Mouse (Mus musculus) adrenal gland, postnatal 36 days (tissue): ENCODE data around the gene St6gal1. TPM values are rescaled to one million over a fixed set of nuclear protein-coding genes. Genes with fewer than 3 reads are reported as not detected.

Experiments
- DNase-seq, 2 experiments: peaks; one replicate each; pipeline ENCODE4 v3.0.0; 2021; ENCODE audit warnings: mixed read lengths in 1 of 2
- total RNA-seq, 2 experiments: library from RNA; stranded (reverse); gene quantifications; 2 replicates each; pipeline ENCODE4 v1.2.3; 2021

Gene St6gal1
- total RNA-seq, 2 experiments from 2014 or later = 45.5 to 49.5 TPM

DNA sequence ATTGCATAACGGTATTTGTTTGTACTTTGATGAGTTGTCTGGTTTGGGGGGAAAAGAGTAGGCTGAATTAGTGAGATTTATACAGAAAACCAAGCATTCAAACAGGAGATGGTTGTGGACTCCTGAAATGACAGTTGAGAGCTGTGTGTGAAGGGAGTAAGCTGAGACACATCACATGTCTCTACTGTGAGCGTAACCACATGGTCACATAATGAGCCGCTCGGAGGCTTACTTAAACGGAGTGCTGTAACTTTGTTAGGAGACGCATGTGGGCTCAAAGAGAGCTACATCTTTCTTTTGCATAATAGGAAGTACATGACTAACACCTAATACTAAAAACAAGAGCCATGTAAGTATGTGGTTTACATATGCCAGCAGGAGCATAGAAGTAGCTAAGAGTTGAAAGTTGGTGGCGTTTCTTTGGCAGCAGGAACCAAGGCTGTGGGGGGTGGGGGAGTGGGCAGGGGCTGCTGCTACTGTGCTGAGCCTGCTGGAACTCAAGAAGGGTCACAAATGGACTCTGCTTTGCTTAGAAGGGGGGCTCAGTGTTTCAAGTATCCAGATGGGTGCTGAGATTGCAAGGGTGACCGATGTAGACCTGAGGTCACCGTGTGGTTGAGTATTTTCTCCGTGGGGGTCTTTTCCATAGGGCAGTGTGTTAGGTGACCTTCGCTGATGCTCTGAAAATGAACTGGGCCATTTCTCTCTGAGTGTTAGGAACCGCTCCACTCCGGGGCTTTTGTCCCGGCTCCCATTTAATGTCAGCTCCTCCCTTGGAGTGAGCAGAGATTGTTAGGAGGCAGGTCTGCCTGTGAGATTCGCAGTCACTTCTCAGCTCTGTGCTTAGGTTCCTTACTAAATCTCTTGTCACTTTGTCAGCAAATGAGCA, 26.3 kb downstream of the St6gal1 start:
- no peak for DNase-seq

DNA sequence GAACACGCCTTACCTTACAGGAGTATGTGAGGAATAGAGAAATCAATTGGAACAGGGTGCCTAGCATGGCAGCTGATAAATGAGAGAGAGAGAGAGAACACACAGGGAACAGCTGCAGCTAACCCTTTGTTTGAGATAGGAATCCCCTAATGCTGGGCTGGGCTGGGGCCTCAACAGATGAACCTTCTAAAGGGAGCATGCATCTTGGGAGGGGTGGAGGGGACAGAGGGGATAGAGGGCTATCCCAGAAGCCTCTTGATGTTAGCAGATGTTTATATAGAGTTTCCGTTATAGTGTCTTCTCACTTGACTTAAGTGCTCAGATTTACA, 26.9 kb downstream of the St6gal1 start:
- DNase-seq = no peak

DNA sequence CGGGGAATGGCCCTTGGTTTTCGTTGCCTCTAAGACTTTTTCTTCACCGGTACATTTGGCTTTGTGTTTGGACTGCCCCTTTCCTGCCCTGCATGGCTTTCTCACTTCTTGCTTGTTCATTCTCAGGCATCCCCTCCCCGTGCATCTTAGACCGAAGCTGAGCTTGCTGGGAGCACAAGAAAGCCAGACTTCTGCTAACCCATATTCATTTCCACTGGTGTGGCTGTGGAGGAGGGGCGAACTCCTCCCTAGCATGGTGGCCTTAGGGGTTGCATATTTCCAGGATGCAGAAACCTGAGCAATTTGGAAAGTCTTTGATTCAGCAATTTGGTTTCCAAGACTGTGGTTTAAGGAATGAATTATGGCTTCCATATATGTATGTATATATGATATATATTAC, 29.1 kb downstream of the St6gal1 start:
- no peak for DNase-seq

DNA sequence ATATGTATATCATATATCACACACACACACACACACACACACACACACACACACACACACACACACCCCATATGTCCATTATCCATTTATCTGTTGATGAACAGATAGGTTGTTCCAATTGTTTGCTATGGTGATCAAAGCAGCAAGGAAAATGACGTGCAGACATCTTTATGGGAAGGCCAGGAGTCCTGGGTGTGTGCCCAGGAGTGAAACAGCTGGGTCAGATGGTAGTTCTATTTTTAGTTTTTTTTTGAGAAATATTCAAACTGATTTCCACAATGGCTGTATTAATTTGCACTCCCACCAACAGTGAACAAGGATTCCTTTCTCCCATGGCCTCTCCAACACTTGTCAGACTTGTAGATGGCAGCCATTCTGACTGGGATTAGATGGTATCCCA, 29.5 kb downstream of the St6gal1 start:
- DNase-seq = peak; percentile 40 to 56

DNA sequence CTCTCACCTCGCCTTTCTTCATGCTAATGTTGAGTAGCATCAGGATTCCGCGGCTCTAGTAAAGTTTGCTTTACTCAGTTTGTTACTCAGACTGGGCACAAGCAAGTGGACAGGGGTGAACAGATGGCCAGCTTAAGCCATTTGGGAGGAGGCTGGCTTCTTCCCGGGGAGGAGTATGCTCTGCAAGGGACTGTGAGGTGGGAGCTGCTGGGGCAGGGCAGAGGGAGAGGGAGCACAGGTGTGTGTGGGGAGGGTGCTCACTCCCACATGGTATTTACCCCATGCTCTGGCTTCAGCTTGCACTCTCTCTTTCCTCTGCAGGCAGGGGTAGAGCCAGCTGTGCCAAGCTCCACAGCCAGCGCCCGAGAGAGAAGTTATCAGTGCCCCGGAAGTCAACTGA, 32.1 kb downstream of the St6gal1 start:
- no peak for DNase-seq

DNA sequence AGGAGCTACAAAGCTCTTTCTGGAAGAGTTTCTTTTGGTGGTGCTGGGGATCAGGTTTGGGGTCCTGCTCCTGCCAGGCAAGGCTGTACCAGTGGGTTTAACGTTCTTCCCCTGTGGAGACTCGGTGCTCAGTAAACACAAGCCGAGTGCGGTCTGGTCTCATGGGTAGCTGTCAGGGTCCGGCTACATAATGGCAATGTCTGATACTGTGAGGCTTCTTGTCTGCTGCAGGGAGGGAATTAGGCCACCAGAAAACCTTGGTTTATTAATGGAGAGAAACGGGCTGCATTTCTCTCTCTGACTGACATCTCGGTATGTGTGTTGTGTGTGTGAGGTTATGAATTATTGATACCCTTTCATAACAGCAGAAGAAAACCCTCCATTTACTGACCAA, 33.9 kb downstream of the St6gal1 start:
- DNase-seq = no peak

DNA sequence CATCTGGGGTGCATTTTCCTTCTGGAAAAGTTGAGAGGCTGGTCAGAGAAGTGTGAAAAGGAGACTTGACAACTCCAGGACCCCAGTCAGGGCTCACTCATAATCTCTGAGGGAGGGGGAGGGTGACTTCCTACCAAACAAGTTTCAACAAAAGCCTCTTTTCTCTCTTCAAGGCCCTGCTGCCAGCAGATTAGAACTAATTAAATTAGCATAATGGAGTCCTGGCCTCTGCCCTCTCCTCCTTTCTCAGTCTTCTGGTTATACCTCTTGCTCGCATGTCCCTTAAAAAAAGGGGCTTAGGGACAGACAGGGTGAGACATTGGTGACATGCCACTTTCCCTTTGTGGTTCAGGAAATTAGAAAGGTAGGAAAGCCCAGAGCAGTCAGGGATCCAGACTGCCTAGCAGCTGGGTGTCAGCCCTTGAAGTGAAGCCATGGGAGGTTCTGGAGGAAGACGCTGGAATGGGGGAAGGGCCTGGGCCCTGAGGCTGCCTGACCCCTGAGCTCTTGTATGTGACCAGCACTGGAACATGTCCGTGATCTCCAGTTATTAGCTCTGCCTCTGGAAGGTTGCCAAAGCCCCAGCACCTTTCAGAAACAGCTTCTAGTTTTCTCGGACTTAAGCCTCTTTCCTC, 34.4 kb downstream of the St6gal1 start:
- no peak for DNase-seq

DNA sequence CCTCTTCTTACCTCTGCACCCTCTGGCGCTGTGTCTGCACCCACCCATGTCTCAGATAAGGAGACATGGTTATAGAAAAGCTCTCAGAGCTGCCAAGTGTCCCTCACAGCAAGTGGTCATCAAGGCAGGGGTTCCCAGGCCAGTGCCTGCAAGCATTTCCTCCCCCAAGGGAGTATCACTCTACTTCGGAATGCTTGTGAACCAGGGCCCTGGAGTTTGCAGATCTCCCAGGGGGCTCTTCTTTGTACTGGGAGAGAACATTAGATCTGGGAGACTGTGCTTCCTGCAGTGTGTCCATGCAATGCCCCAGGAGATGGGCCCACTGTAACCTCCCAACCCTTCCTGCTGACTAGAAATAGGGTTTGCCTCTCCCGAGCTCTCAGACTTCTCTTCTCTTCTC, 35.0 kb downstream of the St6gal1 start:
- no peak for DNase-seq

DNA sequence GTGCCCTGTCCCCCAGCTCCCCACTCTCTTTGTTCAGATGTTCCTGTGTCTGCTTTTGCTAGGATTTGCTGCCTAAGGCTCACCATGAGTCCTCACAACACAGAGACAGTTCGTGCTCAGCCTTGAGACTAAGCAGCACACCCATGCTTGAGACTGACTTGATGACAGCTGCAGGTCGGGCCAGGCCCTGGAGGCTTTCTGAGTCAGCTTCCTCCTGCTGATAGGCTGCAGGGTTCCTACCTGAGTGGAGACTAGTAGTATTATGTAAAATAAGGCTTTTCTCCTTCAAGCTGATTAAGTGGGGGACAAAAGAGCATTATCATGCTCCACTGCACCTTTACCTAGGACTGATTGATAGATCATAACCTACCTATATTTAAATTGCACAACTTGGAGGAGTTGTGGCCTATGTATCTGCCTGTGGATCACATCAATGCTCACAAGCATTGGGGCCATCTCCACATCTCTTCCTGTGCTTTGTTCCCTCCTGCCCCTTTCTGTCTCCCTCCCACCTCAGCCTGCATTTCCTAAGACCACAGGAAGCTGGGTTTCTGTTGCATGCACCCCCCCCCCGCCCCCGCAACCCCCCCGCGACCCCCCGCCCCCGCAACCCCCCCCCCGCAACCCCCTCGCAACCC, 37.7 kb downstream of the St6gal1 start:
- peak in 1 of 2 experiments; percentile 53 for DNase-seq

DNA sequence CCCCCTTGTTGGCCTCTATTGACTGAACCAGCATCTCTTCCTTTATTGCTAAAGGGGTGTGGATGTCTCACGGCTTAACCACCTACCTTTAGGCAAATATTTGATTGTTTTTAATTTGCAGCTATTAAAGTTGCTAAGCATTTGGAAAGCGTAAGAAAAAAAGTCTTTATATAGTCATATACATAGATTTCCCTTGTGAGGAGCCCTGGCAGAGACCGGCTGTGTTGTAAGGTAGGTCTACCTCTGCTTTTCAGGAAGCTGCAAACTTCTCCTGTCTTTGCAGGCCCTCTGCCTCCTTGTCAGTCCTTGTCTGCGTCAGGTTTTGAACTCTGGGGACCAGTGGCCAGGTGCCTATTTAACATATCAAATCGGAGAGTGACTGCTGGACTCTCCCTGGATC, 38.3 kb downstream of the St6gal1 start:
- no peak for DNase-seq

DNA sequence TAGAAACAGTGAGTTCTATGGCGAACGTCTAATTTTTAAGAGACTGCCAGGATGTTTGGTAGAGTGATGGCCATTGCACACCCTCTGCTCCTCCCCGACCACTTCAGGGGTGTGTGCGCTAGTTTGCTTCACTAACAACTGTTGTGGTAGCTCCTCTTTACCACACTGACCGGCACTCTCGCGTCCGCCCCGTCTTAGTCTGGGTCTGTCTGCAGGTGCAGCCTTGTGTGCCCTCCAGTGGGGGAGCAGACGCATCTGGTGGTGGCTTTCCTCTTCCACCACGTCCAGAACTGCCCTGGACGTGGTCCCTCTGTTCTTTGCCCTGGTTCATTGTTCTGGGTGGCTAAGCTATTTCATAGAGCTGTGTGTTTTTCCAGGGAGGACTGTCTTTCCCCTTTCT, 40.5 kb downstream of the St6gal1 start:
- no peak for DNase-seq

DNA sequence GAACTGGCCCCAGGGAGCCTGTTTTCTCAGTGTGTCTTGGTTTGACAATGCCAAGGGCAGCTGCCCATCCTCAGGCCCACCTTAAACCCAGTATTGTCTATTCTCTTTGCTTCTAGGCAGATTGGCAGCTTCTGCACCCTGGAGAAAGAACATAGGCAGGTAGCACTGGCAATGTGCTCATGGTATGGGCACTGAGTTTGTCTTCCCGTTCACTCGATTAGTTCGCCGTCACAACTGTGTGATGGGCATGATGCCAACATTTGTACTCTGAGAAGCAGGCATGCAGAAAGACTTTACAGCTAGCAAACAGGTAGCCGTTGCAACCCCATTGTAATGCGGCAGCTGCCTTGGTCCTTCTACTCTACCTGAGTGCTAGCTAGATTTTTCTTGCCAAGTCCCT, 40.9 kb downstream of the St6gal1 start:
- no peak for DNase-seq

DNA sequence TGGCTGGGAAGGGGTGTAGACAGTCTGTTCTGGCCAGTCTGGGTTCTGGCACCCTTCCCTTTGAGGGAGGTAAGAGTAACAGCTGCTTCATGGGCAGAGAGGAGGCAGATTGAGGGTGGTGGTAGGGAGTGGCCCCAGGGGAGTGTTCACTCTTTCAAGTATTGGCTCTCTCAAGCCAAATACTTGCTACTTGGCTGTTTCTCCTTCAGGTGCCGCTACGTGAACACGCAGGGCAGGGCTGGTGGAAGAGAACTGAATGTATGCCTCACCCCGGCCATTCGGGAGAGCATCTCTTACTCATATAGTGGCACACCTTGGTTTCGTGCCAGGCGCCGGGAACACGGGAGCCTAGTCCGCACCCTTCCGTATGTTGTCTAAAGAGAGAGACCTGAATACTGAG, 41.8 kb downstream of the St6gal1 start:
- DNase-seq = peak in 1 of 2 experiments; percentile 27

DNA sequence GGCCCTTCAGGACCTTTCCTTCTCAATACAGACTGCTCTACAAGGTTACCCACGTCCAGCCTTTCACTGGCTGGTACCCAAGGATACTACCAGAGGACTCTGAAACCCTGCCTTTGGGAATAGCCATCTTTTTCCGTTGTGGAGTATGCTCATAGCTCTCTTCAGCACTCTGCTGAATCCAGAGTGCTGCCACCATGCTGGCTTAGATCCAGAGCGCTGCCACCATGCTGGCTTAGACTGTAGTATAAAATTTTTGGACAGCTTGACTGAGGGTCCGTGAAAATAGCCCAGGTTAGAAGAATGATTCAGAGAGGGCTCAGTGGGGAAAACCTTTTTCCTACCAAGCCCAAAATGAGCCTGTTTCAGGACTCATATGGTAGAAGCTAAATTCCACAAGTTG, 42.4 kb downstream of the St6gal1 start:
- DNase-seq = no peak

DNA sequence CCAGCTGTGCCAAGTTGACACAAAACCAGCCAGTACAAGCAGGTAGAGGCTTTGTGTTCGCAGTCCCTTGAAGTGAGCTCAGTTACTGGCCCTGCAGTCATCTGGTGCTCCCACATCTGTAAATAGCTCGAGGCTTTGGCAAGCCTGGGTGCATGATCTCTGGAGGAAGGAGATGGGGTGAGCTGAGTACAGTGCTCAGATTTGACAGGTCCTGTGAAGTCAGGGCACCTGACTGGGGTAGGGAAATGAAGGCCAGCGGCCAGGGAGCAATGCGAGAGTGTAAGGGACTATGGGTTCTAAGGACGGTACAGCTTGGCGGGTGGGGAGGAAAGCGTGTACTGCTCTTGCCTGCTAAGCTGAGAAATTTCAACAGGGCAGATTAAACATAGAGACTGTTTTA, 43.7 kb downstream of the St6gal1 start:
- no peak for DNase-seq

DNA sequence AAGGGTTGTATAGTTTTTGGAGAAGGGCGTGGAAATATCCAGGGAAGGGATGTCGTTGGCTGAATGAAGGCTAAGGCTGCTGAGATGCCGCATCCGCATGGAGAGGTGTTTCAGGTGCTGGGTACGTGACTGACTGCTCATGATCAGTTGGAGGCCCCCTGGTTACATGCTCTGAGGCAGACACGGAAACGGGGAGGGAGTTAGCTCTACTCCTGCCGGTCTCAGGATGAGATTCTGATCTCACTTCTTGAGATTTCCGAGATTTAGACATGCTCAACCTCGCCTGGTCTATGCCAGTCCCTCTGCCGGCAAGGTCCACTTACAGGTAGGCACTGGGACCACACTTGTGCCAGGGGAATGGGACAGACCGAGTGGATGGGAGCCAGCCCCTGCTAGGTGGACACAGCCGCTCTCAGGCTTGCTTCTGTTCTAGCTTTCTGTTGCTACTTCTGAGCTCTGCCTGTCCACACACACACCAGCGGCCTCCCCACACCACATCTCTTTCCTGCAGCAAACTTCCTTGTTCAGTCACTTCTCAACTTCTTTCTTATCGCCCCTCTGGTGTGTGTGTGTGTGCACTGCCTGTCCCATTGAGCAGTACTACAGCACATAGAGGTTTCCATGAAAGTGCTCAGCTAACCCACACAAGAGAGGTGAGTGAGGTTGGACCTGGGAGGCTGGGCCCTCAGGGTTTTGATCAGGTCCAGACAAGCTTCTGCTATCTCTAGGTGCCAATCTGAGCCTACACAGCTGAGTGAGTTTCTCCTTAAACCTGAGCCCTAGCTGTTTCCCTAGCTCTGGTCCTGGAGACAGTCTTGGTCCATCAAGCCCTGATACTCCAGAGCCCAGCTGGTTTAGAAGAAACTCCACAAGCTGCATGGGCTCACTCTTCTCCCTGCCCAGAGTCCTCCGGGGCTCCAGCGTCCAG, 44.8 kb downstream of the St6gal1 start:
- DNase-seq = no peak

DNA sequence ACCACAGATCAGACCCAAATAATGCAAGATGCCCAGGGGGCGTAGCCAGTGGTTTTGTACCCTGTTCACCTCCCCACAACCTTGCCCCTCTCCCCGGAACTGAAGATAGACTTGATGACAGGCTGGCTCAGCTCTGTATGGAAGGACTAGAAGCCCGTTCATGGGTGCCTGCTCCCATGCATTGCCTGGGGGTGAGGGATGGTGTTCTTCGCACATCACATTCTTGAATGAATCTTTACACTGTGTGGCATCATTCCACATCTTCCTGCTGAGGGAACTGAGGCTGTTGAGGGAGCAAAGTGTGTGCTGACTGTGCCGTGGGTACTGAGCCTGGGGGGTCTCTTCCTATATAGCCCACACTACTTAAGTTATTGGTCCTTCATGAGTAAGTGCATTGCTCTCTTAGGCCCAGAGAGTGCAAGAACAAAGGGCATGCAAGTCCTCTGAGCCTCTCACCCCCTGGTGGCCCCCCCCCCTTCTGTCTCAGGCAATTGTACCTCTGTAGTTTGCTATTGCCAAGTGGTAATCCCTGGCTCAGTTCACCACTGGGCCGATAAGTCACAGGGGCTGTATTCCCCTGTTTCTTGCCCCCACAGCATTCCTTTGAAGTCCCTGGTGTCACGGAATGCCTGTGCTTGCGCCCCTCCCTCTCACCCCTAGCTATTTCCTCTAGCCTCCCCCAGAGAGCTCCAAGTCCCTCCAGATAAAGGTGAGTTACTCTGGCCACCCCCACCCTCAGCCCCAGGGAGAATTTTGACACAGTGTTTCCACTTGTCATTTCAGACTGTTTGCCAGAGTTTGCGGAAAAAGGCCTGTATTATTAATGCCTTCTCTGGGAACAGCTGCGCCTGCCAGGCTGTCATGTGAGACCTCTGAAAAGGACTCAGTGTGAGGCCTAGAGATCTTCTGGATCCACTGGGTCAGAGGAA, 45.7 kb downstream of the St6gal1 start:
- DNase-seq = peak in 1 of 2 experiments; percentile 38

DNA sequence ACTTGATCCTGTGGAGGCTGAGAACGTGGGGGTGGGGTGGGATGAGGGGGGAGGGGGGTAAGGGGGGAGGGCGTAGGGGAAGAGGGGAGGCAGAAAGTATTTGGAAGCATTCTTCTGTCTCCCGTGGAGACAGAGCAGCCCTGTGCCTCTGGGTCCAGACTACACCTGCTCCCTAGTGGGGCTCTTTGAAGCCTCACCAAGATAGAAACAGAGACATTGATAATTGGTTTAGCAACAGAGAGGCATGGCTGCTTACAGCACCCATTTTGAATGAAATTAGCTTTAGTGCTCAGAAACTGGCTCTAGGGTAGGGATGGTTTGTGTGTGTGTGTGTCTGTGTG, 46.3 kb downstream of the St6gal1 start:
- no peak for DNase-seq

DNA sequence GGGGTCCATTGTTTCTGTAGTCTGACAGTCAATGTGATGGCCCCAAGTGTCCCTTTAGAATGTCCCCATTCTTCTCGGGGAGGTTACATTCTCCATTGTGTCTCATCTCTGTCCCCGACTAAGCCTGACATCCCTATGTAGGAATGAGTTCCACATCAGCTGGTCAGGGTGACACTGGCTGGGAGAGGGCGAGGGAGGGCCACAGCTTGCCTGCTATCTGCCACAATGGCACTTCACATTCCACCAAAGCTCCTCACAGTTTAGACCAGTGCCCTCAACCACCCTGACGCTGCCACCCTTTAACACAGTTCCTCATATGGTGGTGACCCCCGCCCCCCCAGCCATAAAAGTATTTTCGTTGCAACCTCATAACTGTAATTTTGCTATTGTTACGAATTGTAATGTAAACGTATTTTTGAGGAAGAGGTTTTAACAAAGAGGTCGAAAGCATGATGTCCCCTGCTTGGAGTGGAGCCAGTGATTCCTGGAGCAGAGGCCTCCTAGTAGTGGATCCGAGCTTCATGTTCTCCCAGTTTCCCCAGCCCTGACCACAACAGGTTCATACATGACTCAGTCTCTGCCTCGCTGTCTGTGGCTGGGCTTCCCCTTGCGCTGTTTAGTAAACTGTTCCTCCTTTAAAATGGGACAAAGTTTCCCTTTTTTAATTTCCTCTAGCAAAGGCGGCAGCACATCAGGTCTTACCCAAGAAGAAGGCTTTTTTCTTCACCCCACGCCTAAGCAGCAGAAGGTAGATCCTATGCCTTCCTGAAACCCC, 47.4 kb downstream of the St6gal1 start:
- peak; percentile 28 to 43 for DNase-seq

DNA sequence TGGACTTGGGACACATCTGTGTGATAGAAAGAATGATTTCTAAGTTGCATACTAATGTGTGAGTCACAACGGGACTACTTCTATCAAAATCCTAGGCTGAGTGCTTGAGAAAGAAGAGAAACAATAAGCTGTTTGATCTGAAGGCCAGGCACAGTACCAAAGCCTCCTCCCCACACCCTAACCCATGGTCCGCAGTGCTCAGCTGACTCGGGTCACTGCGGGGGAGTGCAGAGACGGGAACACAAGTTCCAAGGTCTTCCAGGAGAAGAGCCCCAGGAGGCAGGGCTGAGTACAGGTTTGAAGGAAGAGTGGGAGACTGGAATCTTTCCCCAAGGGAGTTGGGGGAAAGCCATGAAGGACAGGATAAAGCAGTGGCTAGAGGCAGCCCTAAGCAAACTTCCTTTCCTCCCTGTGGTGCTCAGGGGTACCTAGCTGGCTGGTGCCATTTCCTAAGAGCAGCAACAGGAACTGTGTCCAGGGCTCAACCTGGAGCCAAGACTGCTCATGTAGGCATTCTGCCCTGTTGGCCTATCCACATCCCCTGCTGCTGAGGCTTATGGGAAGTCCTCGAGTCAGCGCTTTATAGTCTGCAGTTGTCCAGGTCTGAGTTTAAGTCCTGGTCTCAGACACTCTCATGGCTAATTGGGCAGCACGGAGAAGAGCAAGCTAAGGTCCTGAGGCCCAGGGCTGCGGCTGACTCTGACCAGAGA, 48.1 kb downstream of the St6gal1 start:
- peak; percentile 56 to 61 for DNase-seq
